Mouse (Mus musculus): Measurements from ENCODE around the gene Zfp30. TPM values are rescaled to one million over a fixed set of nuclear protein-coding genes. Genes with fewer than 3 reads are reported as not detected.
A peak's percentile ranks its signal among the peaks of the same experiment; 100 is the strongest.

Gene Zfp30
- total RNA-seq (2021), result 10 to 100 TPM; 11.0 to 11.3 TPM
- long read RNA-seq, partial matches to known transcripts, result 4 of 15 reads
- long read RNA-seq, other reads (novel, unspliced or antisense), result 9 of 15 reads

GRCm38 (mm10) chr7:29783871-29784551 lies at the start of gene Zfp30:
TSS of gene Zfp30 (plus strand) at chr7:29783998.
- DNase-seq (ENCODE audit: low spot score in 2 of 2), result peak; percentile 82 to 88

- DNase-seq (ENCODE audit: low spot score in 2 of 2), result no peak
These were observed 41.5 kb upstream of the Zfp30 start for GRCm38 (mm10) chr7:29742258-29742657.

GRCm38 (mm10) chr7:29760476-29760875 lies 23.3 kb upstream of the Zfp30 start:
- DNase-seq (ENCODE audit: low spot score in 2 of 2), result no peak

- DNase-seq (ENCODE audit: low spot score in 2 of 2), result no peak
These were observed 19.1 kb upstream of the Zfp30 start for GRCm38 (mm10) chr7:29764702-29765101.

- peak; percentile 80 to 84 for DNase-seq (ENCODE audit: low spot score in 2 of 2)
These were observed 16.6 kb upstream of the Zfp30 start for GRCm38 (mm10) chr7:29767058-29767686.

GRCm38 (mm10) chr7:29768090-29768900 lies 15.5 kb upstream of the Zfp30 start, which contains the start of gene Zfp84:
TSS of gene Zfp84 (plus strand) at chr7:29768552.
- DNase-seq (ENCODE audit: low spot score in 2 of 2), result peak; percentile 80 to 85

- no peak for DNase-seq (ENCODE audit: low spot score in 2 of 2)
These were observed 14.8 kb upstream of the Zfp30 start for GRCm38 (mm10) chr7:29768980-29769379.

GRCm38 (mm10) chr7:29773503-29773902 lies 10.3 kb upstream of the Zfp30 start:
- no peak for DNase-seq (ENCODE audit: low spot score in 2 of 2)

- DNase-seq (ENCODE audit: low spot score in 2 of 2), result no peak
These were observed 9.4 kb upstream of the Zfp30 start for GRCm38 (mm10) chr7:29774371-29774770.

GRCm38 (mm10) chr7:29776568-29776967 lies 7.2 kb upstream of the Zfp30 start:
- DNase-seq (ENCODE audit: low spot score in 2 of 2), result no peak

GRCm38 (mm10) chr7:29777372-29777771 lies 6.4 kb upstream of the Zfp30 start:
- DNase-seq (ENCODE audit: low spot score in 2 of 2), result no peak

GRCm38 (mm10) chr7:29785023-29785422 lies 1.2 kb downstream of the Zfp30 start:
- no peak for DNase-seq (ENCODE audit: low spot score in 2 of 2)

GRCm38 (mm10) chr7:29785888-29786287 lies 2.1 kb downstream of the Zfp30 start:
- DNase-seq (ENCODE audit: low spot score in 2 of 2), result no peak

- no peak for DNase-seq (ENCODE audit: low spot score in 2 of 2)
These were observed 9.1 kb downstream of the Zfp30 start for GRCm38 (mm10) chr7:29792906-29793305.

- no peak for DNase-seq (ENCODE audit: low spot score in 2 of 2)
These were observed 23.2 kb downstream of the Zfp30 start for GRCm38 (mm10) chr7:29807046-29807445.

GRCm38 (mm10) chr7:29812244-29812643 lies 28.4 kb downstream of the Zfp30 start:
- DNase-seq (ENCODE audit: low spot score in 2 of 2), result no peak

GRCm38 (mm10) chr7:29814381-29814780 lies 30.6 kb downstream of the Zfp30 start:
- no peak for DNase-seq (ENCODE audit: low spot score in 2 of 2)

- no peak for DNase-seq (ENCODE audit: low spot score in 2 of 2)
These were observed 31.4 kb downstream of the Zfp30 start for GRCm38 (mm10) chr7:29815061-29815784.

GRCm38 (mm10) chr7:29815910-29816429 lies 32.2 kb downstream of the Zfp30 start, which contains the start of gene Zfp790:
TSS of gene Zfp790 (plus strand) at chr7:29816114.
- peak; percentile 81 to 84 for DNase-seq (ENCODE audit: low spot score in 2 of 2)

GRCm38 (mm10) chr7:29818619-29819254 lies 34.9 kb downstream of the Zfp30 start:
- DNase-seq (ENCODE audit: low spot score in 2 of 2), result peak; percentile 72 to 74
